Mouse (Mus musculus) limb, embryonic 11.5 days (tissue): ENCODE measurements at regions not wholly inside any gene's neighbourhood (a gene's known extent, or its start where the extent isn't known, plus 50 kb on each side); places are given as distances from the start of the nearest gene placed in this dataset.

Experiments
- ATAC-seq: fragments of 200-750 bp; cut with Nextera tagmentation; 2 replicates; pipeline ENCODE4 v1.8.0; 2017; ENCODE audit warnings: low read depth; ENCODE audit not compliant: insufficient number of reproducible peaks, low FRiP score, low TSS enrichment
- DNase-seq: peaks from one replicate; pipeline ENCODE4 v3.0.0-alpha.2; 2015; ENCODE audit warnings: low spot score
- H3K27ac ChIP-seq: fragments of 300-500 bp; sonication (generic); replicated peaks from 2 replicates; pipeline ENCODE4 v1.5.1; 2014; ENCODE audit warnings: low read depth, mild to moderate bottlenecking, low read length
- H3K27me3 ChIP-seq: fragments of 300-500 bp; sonication (generic); 2 replicates; pipeline ENCODE4 v1.6.1; 2014; ENCODE audit warnings: mild to moderate bottlenecking, low read length, mixed read lengths; ENCODE audit not compliant: control insufficient read depth, insufficient read depth
- H3K36me3 ChIP-seq: fragments of 300-500 bp; sonication (generic); 2 replicates; pipeline ENCODE4 v1.6.1; 2014; ENCODE audit warnings: mild to moderate bottlenecking, low read length, moderate library complexity, mixed read lengths; ENCODE audit not compliant: control insufficient read depth, insufficient read depth
- H3K4me1 ChIP-seq: fragments of 300-500 bp; sonication (generic); 2 replicates; pipeline ENCODE4 v1.6.1; 2014; ENCODE audit warnings: low read length, mixed read lengths; ENCODE audit not compliant: control insufficient read depth, insufficient read depth
- H3K4me2 ChIP-seq: fragments of 300-500 bp; sonication (generic); 2 replicates; pipeline ENCODE4 v1.6.1; 2014; ENCODE audit warnings: low read depth, mild to moderate bottlenecking, moderate library complexity; ENCODE audit not compliant: severe bottlenecking
- H3K4me3 ChIP-seq: fragments of 300-500 bp; sonication (generic); 2 replicates; pipeline ENCODE4 v1.5.1; 2014; ENCODE audit warnings: low read depth, low read length
- H3K9ac ChIP-seq: fragments of 300-500 bp; sonication (generic); 2 replicates; pipeline ENCODE4 v1.6.1; 2014; ENCODE audit warnings: mild to moderate bottlenecking, low read length
- H3K9me3 ChIP-seq: fragments of 300-500 bp; sonication (generic); 2 replicates; pipeline ENCODE4 v1.6.1; 2016; ENCODE audit warnings: low read length; ENCODE audit not compliant: control insufficient read depth
- WGBS: fragments of 180-500 bp; shearing (Covaris S2); extraction: QIAGEN DNeasy Blood & Tissue Kit; methylation state at CpG from one replicate; pipeline ENCODE4 v1.1.7; 2014; 5-methylcytosine and 5-hydroxymethylcytosine counted together

GRCm38 (mm10) chr14:54103541-54103940 is 150.4 kb downstream of the Dad1 start:
- no peak for DNase-seq
- no peak for ATAC-seq
- no peaks in the 10 kb centered on the region for H3K36me3 ChIP-seq
- no peaks in the 10 kb centered on the region for H3K4me1 ChIP-seq
- no peak overlapping the region for H3K4me2 ChIP-seq
- H3K27ac ChIP-seq, result no peak overlapping the region
- H3K4me3 ChIP-seq, result no peak overlapping the region
- 73% methylated on average over 5 of the region's 5 CpGs for WGBS
- no peaks in the 10 kb centered on the region for H3K27me3 ChIP-seq
- H3K9ac ChIP-seq, result no peak overlapping the region
- no peaks in the 10 kb centered on the region for H3K9me3 ChIP-seq

GRCm38 (mm10) chr14:54103115-54103514 is 150.8 kb downstream of the Dad1 start:
- no peak overlapping the region for H3K27ac ChIP-seq
- 62% methylated on average over 3 of the region's 3 CpGs for WGBS
- H3K4me3 ChIP-seq, result no peak overlapping the region
- no peaks in the 10 kb centered on the region for H3K4me1 ChIP-seq
- no peak overlapping the region for H3K9ac ChIP-seq
- no peaks in the 10 kb centered on the region for H3K27me3 ChIP-seq
- no peaks in the 10 kb centered on the region for H3K9me3 ChIP-seq
- no peaks in the 10 kb centered on the region for H3K36me3 ChIP-seq
- DNase-seq (no peak), ATAC-seq (no peak)
- H3K4me2 ChIP-seq, result no peak overlapping the region

GRCm38 (mm10) chr14:54101775-54102174 is 152.1 kb downstream of the Dad1 start:
- Histone ChIP-seq H3K9me3 (no peaks in the 10 kb centered on the region), H3K36me3 (no peaks in the 10 kb centered on the region), H3K27me3 (no peaks in the 10 kb centered on the region), H3K27ac (no peak overlapping the region), H3K4me1 (peaks cover 3% of the 10 kb centered on the region; the same call in 1 of the 2 replicates), H3K4me3 (no peak overlapping the region), H3K9ac (no peak overlapping the region), H3K4me2 (no peak overlapping the region)
- DNase-seq (no peak), ATAC-seq (no peak)
- 43% methylated on average over 3 of the region's 3 CpGs for WGBS

- Histone ChIP-seq H3K9me3 (no peaks in the 10 kb centered on the region), H3K4me1 (peaks cover 3% of the 10 kb centered on the region; the same call in 1 of the 2 replicates), H3K4me2 (no peak overlapping the region), H3K4me3 (no peak overlapping the region), H3K27me3 (no peaks in the 10 kb centered on the region), H3K9ac (no peak overlapping the region), H3K27ac (no peak overlapping the region), H3K36me3 (no peaks in the 10 kb centered on the region)
- no peak for ATAC-seq
- no peak for DNase-seq
- 87% methylated on average over 6 of the region's 6 CpGs for WGBS
Measured at GRCm38 (mm10) chr14:54099360-54099759, 154.5 kb downstream of the Dad1 start.

GRCm38 (mm10) chr14:54098122-54098775 is 155.7 kb downstream of the Dad1 start:
- Histone ChIP-seq H3K36me3 (no peaks in the 10 kb centered on the region), H3K9ac (no peak overlapping the region), H3K4me1 (peaks cover 3% of the 10 kb centered on the region; the same call in 1 of the 2 replicates), H3K27ac (no peak overlapping the region), H3K4me3 (no peak overlapping the region), H3K9me3 (no peaks in the 10 kb centered on the region), H3K27me3 (no peaks in the 10 kb centered on the region), H3K4me2 (no peak overlapping the region)
- 72% methylated on average over 10 of the region's 10 CpGs for WGBS
- ATAC-seq (no peak), DNase-seq (no peak)

- Histone ChIP-seq H3K4me1 (peaks cover 3% of the 10 kb centered on the region; the same call in 1 of the 2 replicates), H3K36me3 (no peaks in the 10 kb centered on the region), H3K4me3 (no peak overlapping the region), H3K9me3 (no peaks in the 10 kb centered on the region), H3K9ac (no peak overlapping the region), H3K4me2 (no peak overlapping the region), H3K27me3 (no peaks in the 10 kb centered on the region), H3K27ac (no peak overlapping the region)
- DNase-seq (no peak), ATAC-seq (no peak)
- 29% methylated on average over 2 of the region's 2 CpGs for WGBS
Measured at GRCm38 (mm10) chr14:54097026-54097425, 156.9 kb downstream of the Dad1 start.

GRCm38 (mm10) chr14:54092444-54092843 is 161.5 kb downstream of the Dad1 start:
- H3K4me2 ChIP-seq, result no peak overlapping the region
- H3K36me3 ChIP-seq, result no peaks in the 10 kb centered on the region
- DNase-seq (no peak), ATAC-seq (no peak)
- no peaks in the 10 kb centered on the region for H3K9me3 ChIP-seq
- H3K4me1 ChIP-seq, result no peaks in the 10 kb centered on the region; the same call in 1 of the 2 replicates
- WGBS, result 87% methylated on average over 6 of the region's 6 CpGs
- no peak overlapping the region for H3K27ac ChIP-seq
- H3K27me3 ChIP-seq, result no peaks in the 10 kb centered on the region
- H3K9ac ChIP-seq, result no peak overlapping the region
- no peak overlapping the region for H3K4me3 ChIP-seq

- no peaks in the 10 kb centered on the region for H3K9me3 ChIP-seq
- no peak overlapping the region for H3K4me2 ChIP-seq
- WGBS, result 90% methylated on average over 11 of the region's 11 CpGs
- no peak overlapping the region for H3K4me3 ChIP-seq
- H3K9ac ChIP-seq, result no peak overlapping the region
- no peaks in the 10 kb centered on the region for H3K36me3 ChIP-seq
- H3K27me3 ChIP-seq, result no peaks in the 10 kb centered on the region
- DNase-seq, result no peak
- no peak overlapping the region for H3K27ac ChIP-seq
- H3K4me1 ChIP-seq, result no peaks in the 10 kb centered on the region
- no peak for ATAC-seq
Measured at GRCm38 (mm10) chr14:54086660-54087059, 167.2 kb downstream of the Dad1 start.

- Histone ChIP-seq H3K27ac (no peak overlapping the region), H3K4me1 (no peaks in the 10 kb centered on the region), H3K4me3 (no peak overlapping the region), H3K9me3 (no peaks in the 10 kb centered on the region), H3K4me2 (no peak overlapping the region), H3K27me3 (no peaks in the 10 kb centered on the region), H3K9ac (no peak overlapping the region), H3K36me3 (no peaks in the 10 kb centered on the region)
- DNase-seq (no peak), ATAC-seq (no peak)
- 81% methylated on average over 3 of the region's 3 CpGs for WGBS
Measured at GRCm38 (mm10) chr14:54074659-54075058, 179.2 kb downstream of the Dad1 start.
